Mouse (Mus musculus) cerebral cortex, adult 2 months (tissue): Measurements from ENCODE around the gene Magi1.

Experiments
- WGBS: fragments of 180-500 bp; shearing (Covaris S2); methylation state at CpG from one replicate; pipeline ENCODE4 v1.1.7; 2018; 5-methylcytosine and 5-hydroxymethylcytosine counted together

Gene Magi1

GRCm38 (mm10) chr6:94158119-94158848, 125.4 kb downstream of the Magi1 start:
- 95% methylated on average over 3 of the region's 3 CpGs for WGBS

GRCm38 (mm10) chr6:94155996-94156395, 127.7 kb downstream of the Magi1 start:
- 72% methylated on average over 4 of the region's 4 CpGs for WGBS

- WGBS, result 87% methylated on average over 3 of the region's 3 CpGs
Measured at GRCm38 (mm10) chr6:94154854-94155601, 128.7 kb downstream of the Magi1 start.

- WGBS, result 89% methylated on average over 9 of the region's 9 CpGs
Measured at GRCm38 (mm10) chr6:94152881-94153280, 130.8 kb downstream of the Magi1 start.

- 88% methylated on average over 4 of the region's 4 CpGs for WGBS
Measured at GRCm38 (mm10) chr6:94150876-94151275, 132.8 kb downstream of the Magi1 start.

GRCm38 (mm10) chr6:94149800-94150199, 133.9 kb downstream of the Magi1 start:
- 73% methylated on average over 2 of the region's 2 CpGs for WGBS

- WGBS, result 64% methylated on average over 1 of the region's 1 CpGs
Measured at GRCm38 (mm10) chr6:94146206-94146493, 137.6 kb downstream of the Magi1 start.

GRCm38 (mm10) chr6:94145430-94146205, 138.1 kb downstream of the Magi1 start:
- 81% methylated on average over 8 of the region's 8 CpGs for WGBS

- WGBS, result 85% methylated on average over 2 of the region's 2 CpGs
Measured at GRCm38 (mm10) chr6:94142493-94142892, 141.2 kb downstream of the Magi1 start.

GRCm38 (mm10) chr6:94141496-94141895, 142.2 kb downstream of the Magi1 start:
- WGBS, result 63% methylated on average over 2 of the region's 2 CpGs

- WGBS, result 71% methylated on average over 3 of the region's 3 CpGs
Measured at GRCm38 (mm10) chr6:94139952-94140414, 143.7 kb downstream of the Magi1 start.

- 85% methylated on average over 3 of the region's 3 CpGs for WGBS
Measured at GRCm38 (mm10) chr6:94136693-94137092, 147.0 kb downstream of the Magi1 start.

GRCm38 (mm10) chr6:94134159-94134558, 149.6 kb downstream of the Magi1 start:
- 87% methylated on average over 5 of the region's 5 CpGs for WGBS

GRCm38 (mm10) chr6:94131999-94132398, 151.7 kb downstream of the Magi1 start:
- 78% methylated on average over 4 of the region's 4 CpGs for WGBS

- 82% methylated on average over 5 of the region's 5 CpGs for WGBS
Measured at GRCm38 (mm10) chr6:94130389-94130788, 153.3 kb downstream of the Magi1 start.

- 87% methylated on average over 4 of the region's 4 CpGs for WGBS
Measured at GRCm38 (mm10) chr6:94126763-94127162, 157.0 kb downstream of the Magi1 start.

GRCm38 (mm10) chr6:94125144-94125543, 158.6 kb downstream of the Magi1 start:
- 82% methylated on average over 6 of the region's 6 CpGs for WGBS

- WGBS, result 75% methylated on average over 2 of the region's 2 CpGs
Measured at GRCm38 (mm10) chr6:94124279-94124678, 159.4 kb downstream of the Magi1 start.

GRCm38 (mm10) chr6:94122566-94123150, 161.1 kb downstream of the Magi1 start:
- 78% methylated on average over 8 of the region's 8 CpGs for WGBS

- 36% methylated on average over 5 of the region's 5 CpGs for WGBS
Measured at GRCm38 (mm10) chr6:94121488-94121887, 162.2 kb downstream of the Magi1 start.

- 90% methylated on average over 6 of the region's 6 CpGs for WGBS
Measured at GRCm38 (mm10) chr6:94116434-94117432, 167.0 kb downstream of the Magi1 start.
